Mouse (Mus musculus): ENCODE data around the gene Nat10.
A peak's percentile ranks its signal among the peaks of the same experiment; 100 is the strongest.

The Nat10 gene

DNA sequence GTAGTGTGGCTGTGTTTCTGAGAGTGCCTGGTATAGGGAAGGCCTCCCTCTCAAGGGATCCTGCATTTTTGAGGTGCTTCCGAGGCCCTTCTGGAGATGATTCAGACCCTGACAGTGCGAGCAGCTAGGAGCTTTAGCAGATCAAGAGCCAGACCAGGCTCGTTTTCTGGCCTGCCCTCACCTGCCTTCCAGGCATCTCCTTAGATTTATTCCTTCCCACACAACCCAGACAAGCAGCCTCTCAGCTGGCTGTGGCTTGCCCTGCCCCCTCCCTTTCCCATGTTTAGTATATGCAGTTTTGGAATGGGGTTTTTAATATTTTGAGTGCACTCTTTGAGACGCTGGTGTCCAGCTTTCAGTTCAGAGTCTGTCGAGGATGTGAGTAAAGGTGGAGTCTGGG, 70.2 kb downstream of the Nat10 start:
- DNase-seq, result no peak

DNA sequence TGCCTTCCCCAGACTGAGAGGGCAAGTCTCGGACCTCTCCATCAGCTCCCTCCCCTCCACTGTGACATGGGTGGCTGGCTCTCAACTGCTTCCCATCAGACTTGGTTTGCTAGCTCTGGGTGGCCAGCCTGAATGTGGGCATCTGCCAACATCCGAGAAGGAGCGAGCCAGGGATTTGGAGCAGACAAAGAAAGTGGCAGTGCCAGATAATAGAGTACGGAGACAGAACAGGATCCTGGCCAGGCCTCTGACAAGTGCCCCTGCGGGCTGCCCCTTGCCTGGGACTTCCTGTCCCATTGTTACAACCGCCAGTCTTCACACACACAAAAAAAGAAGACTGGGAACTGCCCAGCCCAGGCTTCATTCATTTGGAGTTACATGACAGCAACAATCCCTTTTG, 70.6 kb downstream of the Nat10 start:
- DNase-seq, result no peak

DNA sequence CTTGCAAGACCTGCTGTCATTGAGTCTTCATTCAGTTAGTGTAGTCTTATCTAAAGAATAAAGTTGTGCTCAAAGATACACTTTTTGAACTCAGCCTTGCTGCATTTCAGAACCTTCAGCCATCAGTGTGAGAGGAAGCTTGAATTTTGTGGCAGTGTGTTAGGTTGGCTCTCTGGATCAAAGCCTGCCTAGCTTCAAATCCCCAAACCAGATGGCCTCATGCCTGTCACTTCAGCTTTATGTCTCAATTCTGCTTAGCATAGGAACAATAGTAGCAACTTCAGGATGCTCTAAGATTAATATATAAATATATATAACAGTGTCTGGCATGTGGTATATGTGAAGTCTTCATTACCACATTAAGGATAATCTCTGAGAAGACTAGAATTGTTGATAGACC, 73.2 kb downstream of the Nat10 start:
- no peak for DNase-seq

DNA sequence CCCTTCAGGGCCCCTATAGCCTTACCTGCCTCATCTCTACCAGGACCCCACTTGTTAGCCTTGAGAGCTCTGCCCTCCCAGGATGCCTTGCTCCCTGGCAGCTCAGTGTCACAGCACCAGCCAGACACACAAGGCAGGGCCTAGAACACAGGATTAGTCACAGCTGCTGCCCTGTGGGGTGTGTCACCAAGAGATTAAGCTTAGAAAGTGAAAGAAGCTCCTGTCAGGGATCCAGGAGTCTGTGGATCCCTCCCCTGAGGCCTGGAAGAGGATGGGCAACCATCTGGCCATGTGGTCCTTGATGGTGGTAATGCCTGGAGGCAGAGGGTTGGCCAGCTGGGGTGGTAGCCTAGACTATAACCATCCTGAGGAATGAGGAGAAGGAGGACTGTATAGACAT, 73.9 kb downstream of the Nat10 start:
- no peak for DNase-seq

DNA sequence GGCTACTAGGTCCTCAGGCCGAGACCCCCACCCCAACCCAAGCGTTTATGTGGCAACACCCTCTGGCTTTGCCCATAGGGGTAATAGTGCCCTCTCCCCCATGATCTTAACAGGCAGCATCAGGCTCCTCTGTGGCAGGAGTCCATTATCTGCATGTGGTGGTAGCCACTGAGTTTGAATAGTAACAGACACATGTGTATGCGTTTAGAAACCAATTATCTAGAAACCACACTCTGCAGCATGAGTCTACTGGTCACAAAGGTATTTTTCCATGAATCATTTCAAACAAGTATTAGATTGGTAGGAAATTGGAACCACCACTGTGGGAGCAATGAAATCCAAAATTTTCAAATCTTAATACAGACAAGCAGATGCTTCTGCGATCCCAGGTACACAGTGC, 75.5 kb downstream of the Nat10 start:
- DNase-seq, result no peak

DNA sequence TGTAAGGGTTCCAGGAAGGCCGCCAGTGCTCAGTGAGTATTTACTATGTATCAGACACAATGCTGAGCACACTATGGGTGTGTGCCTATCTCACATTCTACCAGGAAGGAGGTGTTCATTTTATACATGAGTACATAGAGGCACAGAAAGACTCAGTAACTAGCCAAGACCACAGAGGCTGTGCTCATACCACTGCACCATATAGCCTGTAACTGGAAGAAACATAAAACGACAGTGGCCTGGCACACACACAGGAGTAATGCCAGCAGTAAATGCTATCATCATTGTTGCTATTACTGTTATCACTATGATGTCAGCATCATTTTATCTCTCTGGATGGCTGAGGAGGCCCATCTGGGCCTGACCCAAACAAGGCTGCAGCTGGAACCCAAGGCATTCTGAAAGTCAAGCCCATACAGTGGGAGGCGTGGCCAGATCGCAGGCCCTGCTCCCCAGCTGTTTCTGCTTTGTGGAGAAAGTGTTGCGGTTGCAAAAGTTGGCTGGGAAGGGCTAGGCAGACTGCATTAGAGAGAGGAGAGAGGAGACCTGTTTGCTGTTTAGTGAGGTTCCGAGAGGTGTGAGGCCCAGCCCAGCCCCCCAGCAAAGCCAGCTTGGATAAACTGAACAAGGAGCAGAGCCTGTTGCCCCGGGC, 76.0 kb downstream of the Nat10 start:
- DNase-seq, result peak; percentile 58

DNA sequence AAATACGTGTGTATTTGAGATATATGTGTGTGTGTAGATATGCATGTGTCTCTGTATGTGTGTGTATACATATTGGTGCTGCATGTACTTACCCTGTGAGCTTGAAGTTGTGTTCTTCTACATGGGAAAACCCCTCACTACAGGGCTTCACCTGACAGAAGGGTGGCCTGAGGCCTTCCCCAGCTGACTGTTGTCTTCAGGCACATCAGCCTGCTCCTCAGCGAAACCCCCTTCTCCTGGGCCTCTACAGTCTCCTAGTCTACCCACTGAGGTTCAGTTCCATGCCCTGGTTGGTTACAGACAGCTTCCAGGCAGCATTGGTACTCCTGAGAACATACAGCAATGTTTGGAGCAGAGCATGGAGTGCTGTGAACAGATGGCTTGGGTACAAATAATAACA, 76.6 kb downstream of the Nat10 start:
- no peak for DNase-seq

DNA sequence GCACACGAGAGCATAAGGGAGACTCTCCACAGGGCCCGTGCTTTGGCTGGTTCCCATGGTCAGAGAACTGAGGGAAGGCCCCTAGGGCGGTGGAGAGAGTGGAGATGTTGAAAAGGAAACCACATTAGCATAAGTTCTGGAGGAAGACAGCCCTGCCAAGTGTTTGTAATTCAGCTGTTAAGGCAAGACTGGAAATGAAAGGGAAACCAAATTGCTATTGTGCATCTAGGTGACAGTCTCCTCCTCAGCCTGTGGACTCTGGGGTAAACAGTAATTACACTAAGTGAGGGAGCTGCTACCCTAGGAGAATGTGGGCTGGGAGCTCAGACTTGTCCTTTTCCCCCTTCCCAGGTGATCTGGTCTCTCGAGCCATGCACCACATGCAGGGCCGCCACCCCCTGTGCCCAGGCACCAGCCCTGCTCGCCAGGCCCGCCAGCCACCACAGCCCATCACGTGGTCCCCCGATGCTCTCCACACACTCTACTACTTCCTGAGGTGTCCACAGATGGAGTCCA, 78.1 kb downstream of the Nat10 start:
- DNase-seq, result no peak

DNA sequence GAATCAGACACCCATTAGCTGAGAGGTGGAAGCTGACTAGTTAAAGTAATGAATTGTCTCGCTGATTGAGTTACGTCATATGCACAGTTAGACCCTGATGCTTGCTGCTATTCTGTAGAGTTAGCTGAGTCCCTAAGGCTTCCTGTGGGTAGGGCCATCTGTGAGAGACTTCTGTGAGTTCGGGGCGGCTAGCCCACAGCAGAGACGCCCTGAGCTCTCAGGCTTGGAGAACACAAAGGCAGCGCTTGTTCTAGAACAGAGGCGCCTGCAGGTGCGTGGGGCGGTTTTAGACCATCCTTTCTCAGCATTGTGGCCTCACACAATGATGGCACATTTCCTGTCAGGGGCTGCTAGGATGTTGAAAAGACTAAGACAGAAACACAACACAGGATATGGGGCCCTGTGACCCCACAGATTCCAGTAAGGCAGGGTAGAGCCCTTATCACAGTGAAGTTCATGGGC, 78.8 kb downstream of the Nat10 start:
- no peak for DNase-seq

DNA sequence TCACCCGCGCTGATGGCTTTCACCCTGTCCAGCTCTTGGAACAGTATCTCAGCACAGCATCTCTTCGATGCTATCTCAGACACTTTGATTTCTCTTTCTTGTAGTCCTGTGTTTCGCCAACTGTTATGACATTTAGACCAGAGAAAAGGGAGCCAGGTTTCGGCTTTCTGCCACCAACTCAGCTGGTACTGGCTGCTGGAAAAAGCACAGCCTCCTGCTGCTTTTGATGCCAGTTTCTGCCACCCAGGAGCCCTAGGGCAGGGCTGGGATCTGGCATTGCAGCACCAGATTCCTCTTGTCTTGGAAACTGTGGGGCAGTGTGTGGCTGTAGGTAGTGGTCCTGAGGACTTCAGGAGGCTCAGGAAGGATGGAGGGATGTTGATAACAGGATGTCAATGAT, 79.9 kb downstream of the Nat10 start:
- DNase-seq, result no peak

DNA sequence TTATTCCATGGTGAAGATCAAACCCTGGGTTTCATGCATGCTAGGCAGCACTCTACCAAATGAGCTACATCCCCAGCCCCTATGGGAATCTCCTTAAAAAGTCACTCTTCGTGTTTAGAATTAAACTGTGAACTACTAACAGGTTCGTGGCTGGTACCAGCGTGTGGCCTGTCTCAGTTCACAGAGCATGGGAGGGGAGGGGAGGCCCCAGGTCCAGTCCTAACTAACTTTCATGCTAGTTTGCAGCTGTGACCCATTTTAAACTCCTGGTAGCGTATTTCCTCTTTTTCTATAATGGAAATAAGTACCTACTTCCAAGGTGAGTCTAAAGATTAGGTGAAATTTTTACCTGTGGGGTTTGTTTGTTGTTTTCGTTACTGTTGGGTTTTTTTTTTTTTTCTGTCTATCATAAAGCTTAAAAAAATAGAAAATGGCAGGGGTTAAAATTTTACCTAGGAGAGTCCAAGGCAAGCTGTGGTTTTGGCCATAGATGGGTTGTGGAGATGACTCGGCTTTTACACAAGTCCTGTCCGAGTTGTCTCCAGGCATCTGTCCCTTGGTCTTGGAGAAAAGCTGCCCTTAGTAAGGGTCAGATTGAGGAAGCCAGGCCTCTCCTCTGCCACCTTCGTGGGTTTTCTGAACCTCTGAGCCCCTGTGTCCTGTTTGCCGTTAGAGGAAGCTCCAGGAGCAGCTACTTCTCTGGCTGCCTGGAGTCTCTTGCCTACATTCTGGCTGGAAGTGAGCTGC, 80.5 kb downstream of the Nat10 start:
- no peak for DNase-seq

DNA sequence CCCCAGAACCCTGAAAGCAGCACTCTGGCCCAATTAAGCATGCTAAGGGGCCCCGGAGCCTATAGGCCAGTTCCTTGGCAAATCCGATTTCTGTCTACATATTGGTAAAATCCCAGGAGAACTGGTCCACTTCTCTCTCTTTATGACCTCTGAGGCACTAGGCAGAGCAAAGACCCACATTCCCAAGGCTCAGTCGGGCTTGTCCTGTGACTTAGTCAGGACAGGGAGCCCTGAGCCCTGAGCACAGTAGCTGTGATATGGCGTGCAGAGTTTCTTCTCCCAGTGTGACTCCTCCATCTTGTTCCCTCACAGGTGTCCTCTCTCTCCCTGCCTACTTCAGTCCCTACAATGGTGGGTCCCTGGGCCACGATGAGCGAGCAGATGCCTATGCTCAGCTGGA, 82.6 kb downstream of the Nat10 start:
- DNase-seq, result no peak

DNA sequence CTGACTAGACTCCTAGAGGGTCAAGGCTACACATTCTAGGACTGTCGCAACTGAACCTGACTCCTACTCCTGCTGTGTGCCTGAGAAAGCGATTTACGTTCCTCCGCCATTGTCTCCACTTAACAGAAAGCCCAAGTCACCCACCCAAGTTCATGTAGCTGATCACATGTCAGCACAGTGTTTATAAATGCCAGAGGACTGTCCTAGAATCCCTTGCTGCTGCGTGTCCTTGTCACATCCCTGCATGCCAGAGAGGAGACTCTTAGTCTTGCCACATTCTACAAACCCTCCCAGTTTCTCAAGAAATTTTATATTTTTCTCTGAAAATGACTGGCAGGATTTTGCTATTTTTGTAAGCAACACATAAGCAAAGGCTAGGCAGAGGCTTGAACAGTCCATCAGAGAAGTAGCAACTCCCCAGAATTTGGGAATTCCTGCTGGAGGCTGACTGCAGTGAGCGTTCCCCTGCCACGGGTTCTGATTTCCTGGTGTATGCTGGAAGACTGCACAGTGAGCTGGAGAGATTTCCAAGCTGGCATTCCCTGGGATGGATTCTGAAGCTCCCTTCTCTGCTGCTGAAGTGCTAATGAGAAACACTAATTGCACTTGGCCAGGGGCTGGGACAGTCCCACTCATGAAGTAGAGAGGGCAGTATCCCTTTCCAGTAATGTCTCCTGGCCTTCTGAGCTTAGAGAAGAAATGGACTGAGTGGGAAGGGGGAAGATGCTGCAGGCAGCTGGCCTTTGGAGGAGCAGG, 83.3 kb downstream of the Nat10 start:
- no peak for DNase-seq

DNA sequence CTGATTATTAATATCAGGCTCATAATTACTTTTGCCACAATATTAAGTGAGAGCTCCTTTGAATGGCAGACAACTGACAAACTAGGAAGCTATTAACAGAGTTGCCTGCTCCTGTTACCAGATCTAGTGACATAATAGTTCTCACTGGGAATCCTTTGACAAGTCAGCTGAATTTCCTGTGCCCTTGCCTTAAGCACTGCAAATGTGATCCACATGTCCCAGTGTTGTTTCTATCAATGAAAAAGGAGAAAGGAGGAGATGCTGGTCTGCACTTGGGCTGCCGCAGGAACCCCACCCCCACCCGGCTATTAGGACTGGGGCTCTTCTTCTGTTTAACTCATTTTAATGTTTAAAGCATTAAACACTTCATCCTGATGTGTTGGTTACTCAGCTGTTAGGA, 84.3 kb downstream of the Nat10 start:
- peak; percentile 63 for DNase-seq

DNA sequence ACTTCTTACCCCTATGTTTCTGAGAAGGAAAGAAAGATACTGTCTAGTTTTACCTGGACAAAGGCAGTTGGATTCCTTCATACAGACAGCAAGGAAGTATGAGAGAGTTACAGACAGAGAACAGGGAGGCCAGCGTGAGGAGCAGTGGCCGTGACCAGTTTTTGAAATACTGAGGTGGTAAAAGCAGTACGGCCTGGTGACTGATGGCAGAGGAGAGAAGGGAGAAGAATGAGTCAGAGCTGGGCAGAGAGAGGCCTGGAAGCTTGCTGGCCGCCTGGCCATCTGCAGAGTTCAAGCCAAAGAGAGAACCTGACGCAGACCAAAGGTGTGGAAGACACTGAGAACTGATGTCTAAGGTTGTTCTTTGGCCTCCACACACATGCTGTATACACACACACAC, 85.7 kb downstream of the Nat10 start:
- DNase-seq, result no peak

DNA sequence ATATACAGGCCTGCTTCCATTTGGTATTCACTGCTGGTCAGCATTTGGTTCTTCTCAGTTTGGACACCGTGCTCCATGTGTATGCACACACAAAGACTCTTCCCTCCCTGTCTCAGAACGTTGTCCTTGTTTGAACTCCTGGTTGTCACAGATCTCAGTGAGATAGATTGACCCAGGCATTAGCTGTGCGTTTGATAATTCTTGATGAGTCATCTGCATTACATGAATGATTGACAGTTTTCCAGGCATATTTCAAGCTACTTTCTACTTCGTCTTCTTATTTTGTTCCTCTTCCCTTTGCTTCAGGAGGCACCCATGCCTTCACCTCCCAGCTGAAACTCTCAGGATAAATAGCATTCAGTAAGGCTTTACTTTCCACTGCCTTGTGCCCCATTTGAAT, 87.5 kb downstream of the Nat10 start:
- DNase-seq, result no peak

DNA sequence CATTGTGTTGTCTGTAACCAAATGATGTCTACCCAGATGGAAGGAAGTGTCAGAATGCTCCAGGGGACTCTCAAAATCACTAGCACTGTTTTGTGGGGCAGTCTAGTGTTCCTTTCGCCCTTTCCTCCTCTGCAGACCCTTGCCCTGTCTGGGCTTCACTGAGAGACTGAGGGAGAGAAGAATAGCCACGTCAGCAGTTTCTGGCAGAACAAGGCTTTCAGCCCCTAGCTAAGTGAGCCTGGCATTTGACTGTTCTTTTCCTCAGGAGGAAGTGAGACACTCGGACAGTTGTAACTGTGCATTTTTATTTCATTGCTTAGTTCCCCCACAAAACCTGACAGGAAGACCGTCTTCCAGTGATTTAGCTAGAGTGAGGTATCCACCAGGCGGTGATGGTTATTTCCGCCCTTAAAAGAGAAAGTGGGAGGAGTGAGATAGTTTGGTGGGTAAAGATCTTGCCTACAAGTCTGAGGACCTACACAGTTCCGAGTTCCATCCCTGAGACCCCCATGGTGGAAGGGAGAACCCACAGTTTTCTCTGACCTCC, 88.4 kb downstream of the Nat10 start:
- no peak for DNase-seq
